Mouse (Mus musculus): ENCODE measurements around the gene Sox5. TPM values are rescaled to one million over a fixed set of nuclear protein-coding genes. Genes with fewer than 3 reads are reported as not detected.

Sox5 gene
- total RNA-seq, 2 experiments from 2014 or later, result 3.3 to 4.9 TPM

GRCm38 (mm10) chr6:144168696-144169476 is 612.9 kb downstream of the Sox5 start:
- DNase-seq, result no peak
- intact Hi-C loops (cut with DNase I), result no loop called here

- intact Hi-C loops (cut with DNase I), result no loop called here
- DNase-seq, result no peak
These were observed 614.7 kb downstream of the Sox5 start for GRCm38 (mm10) chr6:144167058-144167457.

GRCm38 (mm10) chr6:144166651-144167050 is 615.1 kb downstream of the Sox5 start:
- no peak for DNase-seq
- intact Hi-C loops (cut with DNase I), result no loop called here

GRCm38 (mm10) chr6:144166104-144166503 is 615.7 kb downstream of the Sox5 start:
- peak; percentile 14 to 17 for DNase-seq
- intact Hi-C loops (cut with DNase I), result no loop called here

GRCm38 (mm10) chr6:144163501-144163900 is 618.3 kb downstream of the Sox5 start:
- intact Hi-C loops (cut with DNase I), result no loop called here
- DNase-seq, result no peak

- no peak for DNase-seq
- intact Hi-C loops (cut with DNase I), result no loop called here
These were observed 623.1 kb downstream of the Sox5 start for GRCm38 (mm10) chr6:144158637-144159036.

- no peak for DNase-seq
- intact Hi-C loops (cut with DNase I), result no loop called here
These were observed 626.8 kb downstream of the Sox5 start for GRCm38 (mm10) chr6:144154892-144155424.

GRCm38 (mm10) chr6:144151957-144152356 is 629.8 kb downstream of the Sox5 start:
- DNase-seq, result no peak

GRCm38 (mm10) chr6:144151075-144151474 is 630.7 kb downstream of the Sox5 start:
- DNase-seq, result no peak
- intact Hi-C loops (cut with DNase I), result no loop called here

More at GRCm38 (mm10) chr6:144151957-144152356, 629.8 kb downstream of the Sox5 start:
- intact Hi-C loops (cut with DNase I), result no loop called here

GRCm38 (mm10) chr6:144137397-144137796 is 644.4 kb downstream of the Sox5 start:
- DNase-seq, result no peak
- intact Hi-C loops (cut with DNase I), result no loop called here

GRCm38 (mm10) chr6:144136894-144137293 is 644.9 kb downstream of the Sox5 start:
- intact Hi-C loops (cut with DNase I), result no loop called here
- no peak for DNase-seq

- intact Hi-C loops (cut with DNase I), result no loop called here
- no peak for DNase-seq
These were observed 651.9 kb downstream of the Sox5 start for GRCm38 (mm10) chr6:144129927-144130326.

GRCm38 (mm10) chr6:144119961-144120360 is 661.8 kb downstream of the Sox5 start:
- no peak for DNase-seq
- intact Hi-C loops (cut with DNase I), result no loop called here

- DNase-seq, result no peak
- intact Hi-C loops (cut with DNase I), result no loop called here
These were observed 665.1 kb downstream of the Sox5 start for GRCm38 (mm10) chr6:144116646-144117045.

- intact Hi-C loops (cut with DNase I), result no loop called here
- DNase-seq, result no peak
These were observed 670.2 kb downstream of the Sox5 start for GRCm38 (mm10) chr6:144111561-144111960.

- DNase-seq, result no peak
- intact Hi-C loops (cut with DNase I), result no loop called here
These were observed 674.9 kb downstream of the Sox5 start for GRCm38 (mm10) chr6:144106848-144107247.

- DNase-seq, result no peak
- intact Hi-C loops (cut with DNase I), result no loop called here
These were observed 676.1 kb downstream of the Sox5 start for GRCm38 (mm10) chr6:144105645-144106044.

- intact Hi-C loops (cut with DNase I), result no loop called here
- DNase-seq, result no peak
These were observed 678.2 kb downstream of the Sox5 start for GRCm38 (mm10) chr6:144103612-144104011.

GRCm38 (mm10) chr6:144100852-144101251 is 680.9 kb downstream of the Sox5 start:
- DNase-seq, result no peak
- intact Hi-C loops (cut with DNase I), result no loop called here

GRCm38 (mm10) chr6:144098119-144098518 is 683.7 kb downstream of the Sox5 start:
- intact Hi-C loops (cut with DNase I), result no loop called here
- DNase-seq, result no peak

GRCm38 (mm10) chr6:144088256-144088655 is 693.5 kb downstream of the Sox5 start:
- intact Hi-C loops (cut with DNase I), result no loop called here
- DNase-seq, result no peak

GRCm38 (mm10) chr6:144086096-144086810 is 695.5 kb downstream of the Sox5 start:
- intact Hi-C loops (cut with DNase I), result no loop called here
- DNase-seq, result no peak
